Mouse (Mus musculus) heart, embryonic 12.5 days (tissue): ENCODE data around the gene Plekhh2. TPM values are rescaled to one million over a fixed set of nuclear protein-coding genes. Genes with fewer than 3 reads are reported as not detected.

Experiments used
- ATAC-seq: fragments of 200-750 bp; cut with Nextera tagmentation; 2 replicates; pipeline ENCODE4 v1.8.0; 2017; ENCODE audit warnings: moderate TSS enrichment, moderate library complexity; ENCODE audit not compliant: insufficient number of reproducible peaks, low FRiP score
- H3K27ac ChIP-seq: fragments of 300-500 bp; sonication (generic); 2 replicates; pipeline ENCODE4 v1.5.1; 2016; ENCODE audit warnings: mild to moderate bottlenecking, moderate library complexity; ENCODE audit not compliant: poor library complexity, severe bottlenecking
- H3K27me3 ChIP-seq: fragments of 300-500 bp; sonication (generic); replicated peaks from 2 replicates; pipeline ENCODE4 v1.6.1; 2016; ENCODE audit warnings: mild to moderate bottlenecking, moderate library complexity
- H3K36me3 ChIP-seq: fragments of 300-500 bp; sonication (generic); 2 replicates; pipeline ENCODE4 v1.6.1; 2016; ENCODE audit warnings: mild to moderate bottlenecking, moderate library complexity
- H3K4me1 ChIP-seq: fragments of 300-500 bp; sonication (generic); replicated peaks from 2 replicates; pipeline ENCODE4 v1.6.1; 2016; ENCODE audit warnings: mild to moderate bottlenecking
- H3K4me2 ChIP-seq: fragments of 300-500 bp; sonication (generic); 2 replicates; pipeline ENCODE4 v1.6.1; 2016; ENCODE audit warnings: mild to moderate bottlenecking, moderate library complexity
- H3K4me3 ChIP-seq: fragments of 300-500 bp; sonication (generic); 2 replicates; pipeline ENCODE4 v1.5.1; 2016; ENCODE audit warnings: mild to moderate bottlenecking
- H3K9ac ChIP-seq: fragments of 300-500 bp; sonication (generic); 2 replicates; pipeline ENCODE4 v1.6.1; 2016; ENCODE audit warnings: mild to moderate bottlenecking, moderate library complexity
- H3K9me3 ChIP-seq: fragments of 300-500 bp; sonication (generic); replicated peaks from 2 replicates; pipeline ENCODE4 v1.6.1; 2016; ENCODE audit warnings: mild to moderate bottlenecking, moderate library complexity
- WGBS: fragments of 180-500 bp; shearing (Covaris S2); methylation state at CpG from one replicate; pipeline ENCODE4 v1.1.7; 2016; 5-methylcytosine and 5-hydroxymethylcytosine counted together
- polyA plus RNA-seq: library from polyadenylated mRNA; unstranded; fragments of >200 nt; fragmentation: Nextera tagmentation; extraction: Ambion mirVana; gene quantifications from 2 replicates; pipeline ENCODE4 v1.2.1, GENCODE M21; 2016

Gene Plekhh2
- polyA plus RNA-seq, 1 experiment from 2014 or later = 3.3 TPM

DNA sequence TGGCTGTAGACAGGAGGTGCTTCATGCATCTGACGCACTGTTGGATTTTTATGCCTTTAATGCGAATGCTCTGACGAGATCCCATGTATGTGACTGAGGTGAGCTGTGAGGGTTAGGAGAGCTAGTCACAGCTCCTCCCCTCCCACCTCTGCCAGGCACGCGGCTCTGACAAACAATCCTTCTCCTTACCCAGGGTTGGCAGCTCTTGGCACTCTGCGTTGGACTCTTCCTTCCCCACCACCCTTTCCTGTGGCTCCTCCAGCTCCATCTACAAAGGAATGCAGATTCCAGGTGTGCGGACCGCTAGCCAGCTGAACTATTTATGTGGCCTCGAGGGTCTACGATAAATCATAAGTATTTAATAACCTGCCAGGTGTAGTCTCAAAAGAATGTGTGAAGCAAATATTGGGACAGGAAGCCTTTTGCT is 84.3 kb downstream of the Plekhh2 start:
- H3K4me1 ChIP-seq = peaks cover 4% of the 10 kb centered on the region; the same call in 1 of the 2 replicates
- 0 out of 2 replicates have a peak, but pooled peaks cover 3% of the 10 kb centered on the region for H3K36me3 ChIP-seq
- ATAC-seq = no peak
- H3K27me3 ChIP-seq = no peaks in the 10 kb centered on the region
- no peak overlapping the region for H3K27ac ChIP-seq
- H3K4me3 ChIP-seq = no peak overlapping the region
- 42% methylated on average over 10 of the region's 10 CpGs for WGBS
- H3K4me2 ChIP-seq = no peak overlapping the region
- no peak overlapping the region for H3K9ac ChIP-seq
- H3K9me3 ChIP-seq = no peaks in the 10 kb centered on the region

DNA sequence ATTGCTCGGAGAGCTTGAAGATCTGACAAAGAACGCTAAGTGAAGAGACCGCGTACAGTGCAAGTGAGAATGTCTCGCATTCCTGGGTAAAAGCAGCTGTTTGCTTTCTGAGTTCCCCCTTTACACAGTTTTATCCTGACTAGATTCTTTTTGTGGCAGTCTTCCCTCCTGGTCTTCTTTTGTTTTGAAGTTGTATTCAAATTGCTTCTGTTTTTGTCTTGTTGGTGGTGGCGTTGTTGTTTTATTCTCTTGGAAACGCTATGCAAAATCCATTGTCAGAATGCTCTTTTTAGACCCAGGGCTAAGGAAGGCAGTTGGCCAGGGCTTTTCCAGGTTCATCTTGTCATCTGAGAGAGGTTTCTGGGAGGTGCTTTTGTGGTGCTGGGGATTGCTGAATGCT is 84.8 kb downstream of the Plekhh2 start:
- no peak overlapping the region for H3K4me3 ChIP-seq
- 61% methylated on average over 7 of the region's 7 CpGs for WGBS
- no peak overlapping the region for H3K27ac ChIP-seq
- no peaks in the 10 kb centered on the region for H3K27me3 ChIP-seq
- no peak overlapping the region for H3K4me2 ChIP-seq
- peaks cover 4% of the 10 kb centered on the region; the same call in 1 of the 2 replicates for H3K4me1 ChIP-seq
- ATAC-seq = no peak
- no peak overlapping the region for H3K9ac ChIP-seq
- no peaks in the 10 kb centered on the region for H3K9me3 ChIP-seq
- 0 out of 2 replicates have a peak, but pooled peaks cover 3% of the 10 kb centered on the region for H3K36me3 ChIP-seq

DNA sequence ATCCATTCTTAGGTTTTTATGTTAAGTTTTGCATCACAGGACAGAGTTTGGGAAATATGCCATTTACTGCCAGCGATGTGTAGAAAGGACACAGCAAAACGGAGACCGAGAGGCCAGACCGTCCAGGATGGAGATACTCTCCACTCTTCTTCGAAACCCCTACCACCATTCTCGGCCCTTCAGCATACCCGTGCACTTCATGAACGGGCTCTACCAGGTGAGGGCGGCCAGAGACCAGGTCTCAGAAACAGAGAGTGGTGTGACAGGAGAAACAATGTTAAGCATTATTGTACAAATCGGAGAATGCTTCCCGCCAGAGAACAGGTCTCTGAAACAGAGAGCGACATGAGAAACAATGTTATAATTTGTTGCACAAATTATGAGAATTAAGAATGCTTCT is 86.2 kb downstream of the Plekhh2 start:
- Histone ChIP-seq H3K4me1 (peaks cover 6% of the 10 kb centered on the region), H3K9me3 (no peaks in the 10 kb centered on the region), H3K4me3 (no peak overlapping the region), H3K4me2 (no peak overlapping the region), H3K9ac (no peak overlapping the region), H3K36me3 (no peaks in the 10 kb centered on the region), H3K27ac (no peak overlapping the region), H3K27me3 (no peaks in the 10 kb centered on the region)
- no peak for ATAC-seq
- 85% methylated on average over 12 of the region's 12 CpGs for WGBS

DNA sequence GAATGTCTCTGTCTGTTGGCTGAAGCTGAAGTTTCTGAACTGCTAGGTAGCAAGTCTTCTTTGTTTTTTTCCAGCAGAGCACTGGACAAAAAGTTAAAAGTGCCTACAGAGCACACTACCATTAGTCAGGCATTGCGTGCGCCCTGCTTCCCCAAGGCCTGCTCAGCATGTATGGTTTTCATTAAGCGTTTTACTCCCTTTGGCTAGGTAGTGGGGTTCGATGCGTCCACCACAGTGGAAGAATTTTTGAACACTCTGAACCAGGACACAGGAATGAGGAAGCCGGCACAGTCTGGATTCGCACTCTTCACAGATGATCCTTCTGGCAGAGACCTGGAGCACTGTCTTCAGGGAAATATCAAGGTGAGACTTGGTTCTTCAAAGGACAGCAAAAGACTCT is 87.2 kb downstream of the Plekhh2 start:
- Histone ChIP-seq H3K27me3 (no peaks in the 10 kb centered on the region), H3K4me3 (no peak overlapping the region), H3K9me3 (no peaks in the 10 kb centered on the region), H3K36me3 (no peaks in the 10 kb centered on the region), H3K27ac (no peak overlapping the region), H3K4me1 (peaks cover 10% of the 10 kb centered on the region), H3K4me2 (no peak overlapping the region), H3K9ac (no peak overlapping the region)
- WGBS = 86% methylated on average over 7 of the region's 7 CpGs
- no peak for ATAC-seq

DNA sequence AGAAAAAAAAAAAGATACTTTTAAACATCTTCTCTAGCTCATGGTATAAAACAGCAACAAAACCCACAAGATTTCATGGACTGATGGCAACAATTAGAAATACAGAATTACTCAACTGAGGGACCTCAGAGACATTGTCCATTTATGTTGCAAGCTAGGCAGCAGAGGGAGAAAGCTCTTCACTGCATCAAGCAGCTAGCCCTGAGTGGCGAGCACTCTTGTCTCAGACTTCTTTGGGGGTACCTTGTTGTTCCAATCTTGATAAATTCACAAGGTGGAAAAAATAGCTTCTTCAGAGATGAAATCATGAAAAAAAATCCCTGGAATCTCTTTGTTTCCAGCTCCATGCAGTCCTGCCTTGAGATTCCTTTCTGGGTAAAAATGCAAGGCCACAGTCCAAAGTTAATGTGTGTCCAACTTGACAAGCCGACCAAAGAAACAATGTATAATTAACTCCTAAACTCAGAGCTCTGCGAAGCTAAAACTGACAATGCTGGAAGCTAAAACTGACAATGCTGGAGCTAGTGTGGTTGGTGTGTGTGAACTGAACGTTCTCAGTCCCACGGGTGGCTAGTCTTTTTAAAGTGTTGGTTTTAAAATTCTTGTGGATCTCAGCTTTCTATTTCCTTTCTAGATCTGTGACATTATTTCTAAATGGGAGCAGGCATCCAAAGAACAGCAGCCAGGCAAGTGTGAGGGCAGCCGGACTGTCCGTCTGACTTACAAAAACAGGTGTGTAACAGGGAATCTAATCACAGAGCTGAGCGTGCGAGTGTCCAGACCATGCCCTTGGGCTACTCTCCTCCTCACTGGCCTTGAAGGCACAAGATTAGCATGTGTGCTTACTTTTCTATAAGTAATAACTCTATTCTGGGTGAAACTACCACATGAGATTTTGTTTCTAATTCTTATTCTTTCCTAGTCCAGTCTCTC is 88.6 kb downstream of the Plekhh2 start:
- peaks cover 10% of the 10 kb centered on the region for H3K4me1 ChIP-seq
- ATAC-seq = no peak
- 75% methylated on average over 9 of the region's 9 CpGs for WGBS
- H3K4me3 ChIP-seq = no peak overlapping the region
- no peaks in the 10 kb centered on the region for H3K36me3 ChIP-seq
- H3K9me3 ChIP-seq = no peaks in the 10 kb centered on the region
- no peak overlapping the region for H3K4me2 ChIP-seq
- H3K27ac ChIP-seq = no peak overlapping the region
- H3K27me3 ChIP-seq = no peaks in the 10 kb centered on the region
- H3K9ac ChIP-seq = no peak overlapping the region

DNA sequence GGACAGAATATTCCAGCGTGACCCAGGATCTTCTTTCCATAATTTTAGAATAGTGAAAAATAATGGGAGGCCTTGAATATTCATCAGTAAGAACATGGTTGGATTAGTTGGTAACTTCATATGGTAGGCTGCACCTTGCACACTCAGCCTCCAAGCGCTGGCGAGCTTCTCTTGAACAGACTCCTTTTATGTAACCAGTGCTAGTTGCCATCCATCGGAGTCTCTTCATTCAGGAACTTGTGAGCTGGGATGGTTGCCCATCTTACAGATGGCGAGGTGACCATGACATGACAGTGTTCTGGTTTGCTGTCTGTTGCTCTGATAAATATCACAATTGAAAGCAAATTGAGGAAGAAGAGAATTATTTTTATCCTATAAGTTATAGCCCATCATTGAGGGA is 90.1 kb downstream of the Plekhh2 start:
- WGBS = 92% methylated on average over 5 of the region's 5 CpGs
- Histone ChIP-seq H3K4me3 (no peak overlapping the region), H3K36me3 (no peaks in the 10 kb centered on the region), H3K4me1 (peaks cover 6% of the 10 kb centered on the region), H3K27me3 (no peaks in the 10 kb centered on the region), H3K9ac (no peak overlapping the region), H3K27ac (no peak overlapping the region), H3K9me3 (no peaks in the 10 kb centered on the region), H3K4me2 (no peak overlapping the region)
- ATAC-seq = no peak

DNA sequence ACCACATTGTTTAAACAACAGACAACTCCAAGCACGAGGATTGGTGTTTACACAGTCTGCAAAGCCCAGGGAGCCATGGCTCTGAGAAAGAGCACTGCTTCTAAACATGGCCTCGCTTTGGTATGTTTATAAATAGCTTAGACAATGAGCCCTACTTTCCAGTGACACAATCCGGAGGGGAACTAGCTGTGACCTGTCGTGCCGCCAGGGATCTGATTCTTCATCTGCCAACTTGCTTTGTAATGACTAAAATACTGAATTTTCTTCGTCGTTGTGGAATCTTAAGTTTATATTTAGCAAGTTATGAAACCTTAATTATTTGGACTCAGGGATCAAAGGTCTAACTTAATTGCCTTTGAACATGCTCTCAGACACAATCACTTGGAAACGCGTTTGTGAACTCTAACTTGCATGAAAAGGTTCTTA is 91.5 kb downstream of the Plekhh2 start:
- Histone ChIP-seq H3K27ac (no peak overlapping the region), H3K27me3 (no peaks in the 10 kb centered on the region), H3K4me2 (no peak overlapping the region), H3K36me3 (no peaks in the 10 kb centered on the region), H3K4me1 (peaks cover 6% of the 10 kb centered on the region), H3K9ac (no peak overlapping the region), H3K4me3 (no peak overlapping the region), H3K9me3 (no peaks in the 10 kb centered on the region)
- ATAC-seq = no peak
- WGBS = 47% methylated on average over 9 of the region's 9 CpGs

DNA sequence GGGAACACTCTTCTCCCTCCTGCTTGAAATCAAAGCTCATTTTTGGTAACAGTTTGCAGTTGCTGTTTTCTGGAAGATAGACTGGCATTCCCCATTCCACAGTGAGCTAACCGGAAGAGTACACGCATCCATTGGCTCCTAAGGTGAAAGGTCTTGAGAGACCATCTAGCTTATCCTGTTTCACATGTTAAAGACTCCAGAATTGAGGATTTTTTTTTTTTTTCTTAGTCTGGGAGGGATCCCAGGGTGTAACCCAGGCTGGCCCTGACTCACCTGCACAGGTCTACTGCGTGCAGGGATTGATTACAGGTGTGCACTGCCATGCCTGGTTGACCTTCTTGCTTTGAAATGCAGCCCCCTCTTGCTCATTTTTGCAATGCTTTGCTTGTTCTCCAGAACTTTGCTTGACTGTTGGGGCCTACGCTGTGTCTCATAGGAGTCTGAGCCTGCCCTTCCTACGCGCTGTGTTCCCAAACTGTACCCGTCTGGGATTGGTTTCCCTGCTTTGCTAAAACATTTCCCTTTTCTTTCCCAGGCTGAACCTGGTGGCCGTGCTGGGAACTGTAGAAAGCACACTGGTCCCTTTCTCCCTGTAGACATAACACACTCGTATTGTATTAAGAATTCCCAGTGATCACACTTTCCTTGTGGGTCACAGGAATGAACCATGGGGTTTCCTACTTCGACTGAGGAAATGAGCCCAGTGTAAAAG is 92.2 kb downstream of the Plekhh2 start:
- Histone ChIP-seq H3K27me3 (no peaks in the 10 kb centered on the region), H3K4me2 (no peak overlapping the region), H3K9me3 (no peaks in the 10 kb centered on the region), H3K27ac (no peak overlapping the region), H3K4me1 (peaks cover 6% of the 10 kb centered on the region), H3K36me3 (no peaks in the 10 kb centered on the region), H3K4me3 (no peak overlapping the region), H3K9ac (no peak overlapping the region)
- 84% methylated on average over 10 of the region's 10 CpGs for WGBS
- no peak for ATAC-seq

DNA sequence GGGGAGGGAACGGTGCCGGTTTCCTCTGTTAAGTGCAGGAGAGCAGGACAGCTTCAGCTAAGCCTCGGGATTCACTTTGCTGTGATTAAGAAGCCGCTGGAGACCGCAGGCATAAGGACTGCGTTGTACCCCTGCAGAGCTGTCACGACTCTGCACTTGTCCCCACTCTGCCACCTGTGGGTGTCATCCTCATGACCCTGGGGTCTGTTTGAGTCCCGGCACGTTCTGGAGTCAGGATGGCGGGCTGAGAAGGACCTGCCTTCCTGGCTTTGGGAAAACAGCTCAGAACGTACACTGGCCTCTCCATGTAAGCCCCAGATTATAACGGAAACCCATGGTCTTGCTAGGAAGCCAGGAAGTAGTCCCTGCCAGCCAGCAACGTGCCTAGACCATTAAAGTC is 95.3 kb downstream of the Plekhh2 start:
- no peak for ATAC-seq
- Histone ChIP-seq H3K4me3 (no peak overlapping the region), H3K27ac (no peak overlapping the region), H3K36me3 (no peaks in the 10 kb centered on the region), H3K27me3 (no peaks in the 10 kb centered on the region), H3K4me2 (peak overlapping the region; percentile 22; the same call in 1 of the 2 replicates), H3K9me3 (no peaks in the 10 kb centered on the region), H3K9ac (0 out of 2 replicates have a peak overlapping the region, but pooled peaks have one; percentile 24), H3K4me1 (peaks cover 6% of the 10 kb centered on the region)
- 34% methylated on average over 13 of the region's 13 CpGs for WGBS

DNA sequence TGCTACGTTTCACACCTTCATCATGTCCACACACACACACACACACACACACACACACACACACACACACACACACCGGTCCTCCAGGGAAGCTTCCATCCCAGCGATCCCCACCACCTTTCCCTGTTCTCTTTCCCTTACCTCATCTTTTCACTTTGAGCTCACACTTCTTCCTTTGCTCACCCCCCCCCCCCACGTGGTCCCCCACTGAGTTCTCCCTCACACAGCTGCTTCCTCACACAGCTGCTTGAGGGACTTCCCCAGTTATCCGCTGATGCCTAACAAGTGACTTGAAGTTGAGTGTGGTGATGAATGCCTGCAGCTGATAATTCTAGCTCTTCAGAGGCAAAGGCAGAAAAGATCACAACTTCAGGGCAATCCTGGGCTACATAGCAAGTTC is 95.9 kb downstream of the Plekhh2 start:
- Histone ChIP-seq H3K4me2 (no peak overlapping the region), H3K9ac (no peak overlapping the region), H3K27me3 (no peaks in the 10 kb centered on the region), H3K4me1 (peaks cover 6% of the 10 kb centered on the region), H3K36me3 (no peaks in the 10 kb centered on the region), H3K9me3 (no peaks in the 10 kb centered on the region), H3K27ac (no peak overlapping the region), H3K4me3 (no peak overlapping the region)
- ATAC-seq = no peak
- 55% methylated on average over 5 of the region's 5 CpGs for WGBS

DNA sequence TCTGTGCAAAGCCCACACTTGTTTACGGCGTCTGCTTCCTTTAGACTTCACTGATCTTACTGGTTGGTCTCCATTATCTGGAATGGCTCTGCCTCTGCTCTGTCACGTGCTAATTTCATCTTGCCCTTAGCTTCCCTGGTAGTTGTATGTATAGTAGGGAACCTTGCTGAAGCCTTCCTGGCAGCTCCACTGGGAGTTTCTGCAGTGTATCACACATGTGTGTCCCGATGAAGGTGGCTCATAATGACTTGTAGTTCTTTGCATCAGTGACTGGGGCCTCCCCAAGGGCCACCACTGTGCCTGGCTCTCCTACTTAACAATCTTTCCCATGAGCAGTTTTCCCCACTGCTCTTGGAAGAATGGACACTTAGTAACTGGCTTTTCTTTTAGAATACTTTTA is 96.9 kb downstream of the Plekhh2 start:
- no peak for ATAC-seq
- Histone ChIP-seq H3K4me2 (no peak overlapping the region), H3K27ac (no peak overlapping the region), H3K27me3 (no peaks in the 10 kb centered on the region), H3K9me3 (peaks cover 2% of the 10 kb centered on the region; the same call in 1 of the 2 replicates), H3K36me3 (peaks cover 7% of the 10 kb centered on the region), H3K4me1 (no peaks in the 10 kb centered on the region), H3K4me3 (no peak overlapping the region), H3K9ac (no peak overlapping the region)
- WGBS = 74% methylated on average over 4 of the region's 4 CpGs
